Mouse (Mus musculus) olfactory bulb, adult 2 months (tissue): ENCODE results near the gene Calm3.

Source experiments
- CTCF ChIP-seq: fragments of 200-500 bp; IDR thresholded peaks from 2 replicates; pipeline ENCODE4 v1.5.1; 2012; ENCODE audit warnings: low read depth, mild to moderate bottlenecking, low read length, moderate library complexity; ENCODE audit not compliant: insufficient read depth
- POLR2A ChIP-seq: fragments of 200-500 bp; IDR thresholded peaks from 2 replicates; pipeline ENCODE4 v1.6.1; 2012; ENCODE audit warnings: mild to moderate bottlenecking, low read depth, low read length, moderate library complexity; ENCODE audit not compliant: insufficient read depth

DNA sequence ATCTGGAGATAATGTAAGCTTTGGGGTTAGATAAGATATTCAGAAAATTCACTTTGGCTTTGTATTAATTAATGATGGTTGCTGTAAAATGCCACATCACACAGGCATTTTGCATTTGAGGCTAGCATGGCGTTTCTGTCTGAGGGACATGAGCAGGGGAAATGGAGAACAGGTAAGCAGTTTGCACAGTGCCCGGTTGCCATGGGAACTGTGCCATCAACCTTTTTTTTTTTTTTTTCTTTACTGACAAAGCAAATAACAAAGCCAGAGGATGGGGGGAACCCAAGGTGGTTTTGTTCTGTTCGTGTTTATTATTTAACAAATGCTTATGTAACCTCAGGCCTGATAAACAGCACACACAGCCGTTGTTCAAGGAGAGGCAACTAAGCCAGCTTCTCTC, 18.9 kb upstream of the Calm3 start:
- TF ChIP-seq CTCF = no peak
- no peak for TF ChIP-seq POLR2A
